ENCODE assay signal across 8 mouse cellular contexts in genomic region chr17:36145111-36145860, GRCm38 (mm10). TPM values are rescaled to one million over a fixed set of nuclear protein-coding genes. Genes with fewer than 3 reads are reported as not detected.
DNase-seq lines count a peak whose midpoint lies in the region; ATAC-seq lines count a peak whose summit lies in the region.

No protein-coding gene starts in this region.

- H3K4me2 ChIP-seq in hindbrain, embryonic 14.5 days (replicated peaks) = peak overlapping the region; percentile 51

- H3K9ac ChIP-seq in hindbrain, embryonic 14.5 days = no peak overlapping the region

- H3K4me3 ChIP-seq in embryonic facial prominence, embryonic 10.5 days = peak overlapping the region; percentile 44
- H3K4me3 ChIP-seq in hindbrain, embryonic 14.5 days (replicated peaks; ENCODE audit: low read length) = peak overlapping the region; percentile 28

- 2% methylated on average over 78 of the region's 78 CpGs for WGBS in embryonic facial prominence, embryonic 10.5 days
- 2% methylated on average over 73 of the region's 78 CpGs for WGBS in hindbrain, embryonic 14.5 days

- peaks cover 88% of the 10 kb centered on the region for H3K27me3 ChIP-seq in embryonic facial prominence, embryonic 10.5 days (replicated peaks; ENCODE audit: low read depth, poor library complexity, severe bottlenecking)
- H3K27me3 ChIP-seq in hindbrain, embryonic 14.5 days (ENCODE audit: control insufficient read depth, insufficient read depth, low read length) = peaks cover 48% of the 10 kb centered on the region

- H3K36me3 ChIP-seq in embryonic facial prominence, embryonic 10.5 days (replicated peaks) = no peaks in the 10 kb centered on the region
- no peaks in the 10 kb centered on the region for H3K36me3 ChIP-seq in hindbrain, embryonic 14.5 days (replicated peaks; ENCODE audit: control insufficient read depth, insufficient read depth)

- peaks cover 10% of the 10 kb centered on the region for H3K4me1 ChIP-seq in embryonic facial prominence, embryonic 10.5 days
- H3K4me1 ChIP-seq in hindbrain, embryonic 14.5 days (replicated peaks; ENCODE audit: control insufficient read depth, insufficient read depth, low read length) = peaks cover 8% of the 10 kb centered on the region; the same call in 1 of the 2 replicates

- no peaks in the 10 kb centered on the region for H3K9me3 ChIP-seq in embryonic facial prominence, embryonic 10.5 days
- H3K9me3 ChIP-seq in hindbrain, embryonic 14.5 days (ENCODE audit: control insufficient read depth, low read length) = no peaks in the 10 kb centered on the region

- no peak; the same call in 1 of the 2 replicates for ATAC-seq in hindbrain, embryonic 14.5 days (ENCODE audit: low FRiP score)
- ATAC-seq in megakaryocyte progenitor cell, adult 5-6 weeks (replicated peaks; ENCODE audit: poor library complexity) = peak; percentile 70
- ATAC-seq in cerebellum, adult (ENCODE audit: insufficient number of reproducible peaks, low FRiP score, low TSS enrichment) = no peak; the same call in 1 of the 2 replicates

- peak; percentile 37 for DNase-seq in retina, postnatal 1 day
- DNase-seq in retina, embryonic 14.5 days (ENCODE audit: low spot score) = no peak
- DNase-seq in embryonic facial prominence, embryonic 10.5 days (ENCODE audit: low spot score) = peak; percentile 47
- no peak for DNase-seq in hindbrain, embryonic 14.5 days (ENCODE audit: low spot score)
- DNase-seq in thymus, postnatal 10 days (ENCODE audit: low spot score in 2 of 2) = peak; percentile 57 to 68
- DNase-seq in left cerebral cortex, postnatal 14 days (ENCODE audit: low spot score in 2 of 2) = no peak

- intact Hi-C loops in left cerebral cortex, postnatal 14 days (cut with DNase I) = no loop called here

- no peak overlapping the region for H3K27ac ChIP-seq in embryonic facial prominence, embryonic 10.5 days (replicated peaks)
- H3K27ac ChIP-seq in hindbrain, embryonic 14.5 days = no peak overlapping the region

RNA-seq across cellular contexts. Expression of gene Gm7030, which starts 16.1 kb away (rescaled TPM):
- not detected in 2 replicates for polyA plus RNA-seq in embryonic facial prominence, embryonic 10.5 days (2016; fragmentation: Nextera tagmentation; extraction: Ambion mirVana)
- not detected in 2 replicates for polyA plus RNA-seq in hindbrain, embryonic 14.5 days (2014; fragmentation: Nextera tagmentation; extraction: Ambion mirVana)
- not detected in 2 replicates for total RNA-seq in megakaryocyte progenitor cell, adult 5-6 weeks (2015)
- total RNA-seq in megakaryocyte progenitor cell, adult 5-6 weeks (2017) = not detected in 2 replicates
- total RNA-seq in left cerebral cortex, postnatal 14 days (2021) = not detected

RNA-seq across cellular contexts. Expression of gene Gm8909, which starts 23.1 kb away (rescaled TPM):
- polyA plus RNA-seq in embryonic facial prominence, embryonic 10.5 days (2016; fragmentation: Nextera tagmentation; extraction: Ambion mirVana) = 0.11 TPM in 1 of 2 replicates, not detected in the other
- polyA plus RNA-seq in hindbrain, embryonic 14.5 days (2014; fragmentation: Nextera tagmentation; extraction: Ambion mirVana) = not detected in 2 replicates
- not detected in 2 replicates for total RNA-seq in megakaryocyte progenitor cell, adult 5-6 weeks (2015)
- total RNA-seq in megakaryocyte progenitor cell, adult 5-6 weeks (2017) = not detected in 2 replicates
- not detected for total RNA-seq in left cerebral cortex, postnatal 14 days (2021)

RNA-seq across cellular contexts. Expression of gene Gm19684, which starts 23.8 kb away (rescaled TPM):
- polyA plus RNA-seq in embryonic facial prominence, embryonic 10.5 days (2016; fragmentation: Nextera tagmentation; extraction: Ambion mirVana) = not detected in 2 replicates
- polyA plus RNA-seq in hindbrain, embryonic 14.5 days (2014; fragmentation: Nextera tagmentation; extraction: Ambion mirVana) = not detected in 2 replicates
- total RNA-seq in megakaryocyte progenitor cell, adult 5-6 weeks (2015) = 0.35 and 0.71 TPM in 2 replicates
- total RNA-seq in megakaryocyte progenitor cell, adult 5-6 weeks (2017) = not detected in 2 replicates
- total RNA-seq in left cerebral cortex, postnatal 14 days (2021) = not detected

RNA-seq across cellular contexts. Expression of gene H2-T3, which starts 44.8 kb away (rescaled TPM):
- polyA plus RNA-seq in embryonic facial prominence, embryonic 10.5 days (2016; fragmentation: Nextera tagmentation; extraction: Ambion mirVana) = not detected in 2 replicates
- not detected in 2 replicates for polyA plus RNA-seq in hindbrain, embryonic 14.5 days (2014; fragmentation: Nextera tagmentation; extraction: Ambion mirVana)
- not detected in 2 replicates for total RNA-seq in megakaryocyte progenitor cell, adult 5-6 weeks (2015)
- not detected in 2 replicates for total RNA-seq in megakaryocyte progenitor cell, adult 5-6 weeks (2017)
- total RNA-seq in left cerebral cortex, postnatal 14 days (2021) = not detected

Comparison
In these comparisons a context has a peak if more than half of its experiments do, and no peak if none do; other contexts are left out.
1. DNase-seq: peak in retina, postnatal 1 day (single experiment), embryonic facial prominence, embryonic 10.5 days (single experiment) and thymus, postnatal 10 days (2 of 2); none in retina, embryonic 14.5 days (single experiment), hindbrain, embryonic 14.5 days (single experiment) and left cerebral cortex, postnatal 14 days (0 of 2).